Mouse (Mus musculus) myocyte (in vitro differentiated cells): ENCODE measurements around the gene Trim28.

Experiments used
- E2F4 ChIP-seq: IDR thresholded peaks from one replicate; pipeline ENCODE4 v1.6.1; 2011; ENCODE audit warnings: mild to moderate bottlenecking, control low read depth, moderate library complexity; ENCODE audit not compliant: insufficient read depth
- MAX ChIP-seq: IDR thresholded peaks from one replicate; pipeline ENCODE4 v1.6.1; 2011; ENCODE audit warnings: low read depth, mild to moderate bottlenecking, control low read depth
- MYOD1 ChIP-seq, 3 experiments: IDR thresholded peaks; one replicate each; pipeline ENCODE4 v1.6.1; 2011; ENCODE audit warnings: control low read depth in 2 of 3, low read depth in 2 of 3, mild to moderate bottlenecking in 2 of 3, moderate library complexity in 1 of 3; ENCODE audit not compliant: insufficient read length in 2 of 3, control insufficient read depth in 1 of 3
- MYOG ChIP-seq, 3 experiments: IDR thresholded peaks; one replicate each; pipeline ENCODE4 v1.6.1; 2011; ENCODE audit warnings: control low read depth in 2 of 3, low read depth in 2 of 3, mild to moderate bottlenecking in 2 of 3; ENCODE audit not compliant: insufficient read length in 2 of 3, control insufficient read depth in 1 of 3, insufficient read depth in 1 of 3
- POLR2A ChIP-seq: IDR thresholded peaks from one replicate; pipeline ENCODE4 v1.6.1; 2011; ENCODE audit warnings: low read depth, mild to moderate bottlenecking, control low read depth, moderate library complexity; ENCODE audit not compliant: insufficient read length
- POLR2AphosphoS2 ChIP-seq: IDR thresholded peaks from one replicate; pipeline ENCODE4 v1.6.1; 2011; ENCODE audit warnings: low read depth, control low read depth; ENCODE audit not compliant: insufficient read length
- REST ChIP-seq: IDR thresholded peaks from one replicate; pipeline ENCODE4 v1.6.1; 2011; ENCODE audit warnings: mild to moderate bottlenecking, control low read depth, moderate library complexity; ENCODE audit not compliant: insufficient read depth, insufficient read length
- TCF12 ChIP-seq: IDR thresholded peaks from one replicate; pipeline ENCODE4 v1.6.1; 2011; ENCODE audit warnings: mild to moderate bottlenecking, control low read depth; ENCODE audit not compliant: poor library complexity, insufficient read depth, severe bottlenecking
- TCF3 ChIP-seq: IDR thresholded peaks from one replicate; pipeline ENCODE4 v1.6.1; 2011; ENCODE audit warnings: low read depth, control low read depth; ENCODE audit not compliant: insufficient read length
- USF1 ChIP-seq: IDR thresholded peaks from one replicate; pipeline ENCODE4 v1.6.1; 2011; ENCODE audit warnings: low read depth, mild to moderate bottlenecking, control low read depth, moderate library complexity

DNA sequence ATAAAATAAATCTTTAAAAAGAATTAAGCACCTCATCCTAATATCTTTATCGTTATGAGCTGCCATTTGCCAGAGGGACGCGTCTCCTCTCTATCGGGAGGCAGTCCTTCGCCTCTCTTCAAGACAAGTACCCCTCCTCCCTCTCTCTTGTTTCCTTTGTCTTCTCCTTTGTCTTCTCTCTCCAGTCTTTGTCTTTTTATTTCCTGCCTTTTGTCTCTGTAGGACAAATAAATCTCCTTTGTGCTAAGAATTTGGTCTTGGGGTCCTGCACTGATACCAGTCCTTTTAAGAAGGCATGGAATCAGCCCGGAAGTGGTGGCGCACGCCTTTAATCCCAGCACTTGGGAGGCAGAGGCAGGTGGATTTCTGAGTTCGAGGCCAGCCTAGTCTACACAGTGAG, 60.6 kb downstream of the Trim28 start:
- no peak for TF ChIP-seq POLR2A
- TF ChIP-seq TCF12 = no peak
- no peak for TF ChIP-seq POLR2AphosphoS2
- TF ChIP-seq MYOG (IDR thresholded peaks at IDR 0.05; ENCODE audit: control insufficient read depth in 1 of 3, insufficient read depth in 1 of 3, insufficient read length in 2 of 3, low read depth in 2 of 3) = no peak
- TF ChIP-seq MAX = no peak
- TF ChIP-seq MYOD1 (IDR thresholded peaks at IDR 0.05; ENCODE audit: control insufficient read depth in 1 of 3, insufficient read length in 2 of 3, low read depth in 2 of 3) = no peak
- no peak for TF ChIP-seq REST
- no peak for TF ChIP-seq TCF3
- no peak for TF ChIP-seq USF1
- no peak for TF ChIP-seq E2F4
